Mouse (Mus musculus) monocyte, adult 5-6 weeks (primary cell): ENCODE measurements around the gene Rasgef1c. TPM values are rescaled to one million over a fixed set of nuclear protein-coding genes. Genes with fewer than 3 reads are reported as not detected.

Experiments
- ATAC-seq: fragments of 153-309, 156-312 bp; replicated peaks from 2 replicates; pipeline ENCODE4 v1.8.0; 2017; ENCODE audit warnings: mild to moderate bottlenecking; ENCODE audit not compliant: low TSS enrichment, insufficient number of reproducible peaks, severe bottlenecking, poor library complexity, low FRiP score
- total RNA-seq: library from RNA; stranded (forward); fragments of 200-1000, 200-491, 200-594 nt; gene quantifications from 3 replicates; pipeline ENCODE4 v1.2.3, GENCODE M21; 2017

Rasgef1c gene
- total RNA-seq: 0.29 to 0.96 TPM in 2 of 3 replicates, not detected in the other

DNA sequence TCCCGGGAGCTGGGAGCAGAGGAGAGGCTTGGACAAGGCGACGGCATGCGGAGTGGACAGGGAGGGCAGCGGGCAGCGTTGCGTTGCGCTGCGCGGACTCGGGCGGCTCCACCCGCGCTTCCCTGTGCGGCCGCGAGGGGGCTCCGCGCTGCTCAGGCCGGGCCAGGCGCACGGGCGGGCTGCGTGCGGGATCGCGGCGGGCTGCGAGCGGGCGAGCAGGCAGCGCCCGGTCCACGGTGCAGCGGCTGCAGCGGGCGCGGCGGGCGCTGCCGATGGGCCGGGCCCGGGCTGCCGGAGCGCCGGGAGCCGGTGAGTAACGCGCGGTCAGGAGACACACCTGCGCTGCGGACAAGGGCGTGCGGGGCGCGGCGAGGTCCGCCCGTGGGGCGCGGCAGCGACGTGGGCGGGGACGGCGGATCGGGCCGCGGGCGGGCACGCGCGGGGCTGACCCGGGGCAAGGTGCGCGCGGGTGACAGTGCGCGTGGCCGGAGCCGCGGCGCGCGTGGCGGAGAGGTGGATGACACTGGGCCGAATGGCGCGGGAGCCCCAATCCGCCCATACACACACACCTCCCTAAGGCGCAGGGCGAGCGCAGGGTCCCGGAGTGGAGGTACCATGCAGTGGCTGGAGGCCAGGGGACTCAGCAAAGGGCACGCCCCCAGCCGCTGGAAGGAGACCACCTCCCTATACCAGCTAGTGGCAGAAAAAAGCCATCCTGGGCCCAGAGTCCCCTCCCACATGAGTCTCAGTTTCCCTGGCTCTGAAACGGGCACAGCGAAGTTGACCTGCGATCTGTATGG lies at the start of gene Rasgef1c:
Rasgef1c (plus strand) TSS at position 177 of the 800 bp plus-strand sequence.
- no peak; the same call in 1 of the 2 replicates for ATAC-seq

DNA sequence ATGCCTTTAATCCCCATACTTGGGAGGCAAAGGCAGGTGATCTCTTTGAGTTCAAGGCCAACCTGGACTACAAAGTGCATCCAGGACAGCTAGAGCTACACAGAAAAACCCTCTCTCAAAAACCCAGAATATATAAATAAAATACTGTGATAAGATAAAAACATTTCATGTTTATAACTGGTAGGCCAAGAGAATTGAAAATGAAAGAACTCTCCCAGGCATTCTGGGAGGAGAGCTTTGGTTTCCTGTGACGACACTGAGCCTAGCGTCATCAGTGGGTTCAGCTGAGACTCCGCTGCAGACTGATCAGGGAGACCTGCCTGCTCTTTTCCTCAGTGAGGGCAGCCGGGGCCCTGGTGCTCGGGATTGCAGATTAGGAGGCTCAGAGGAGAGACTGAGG lies 46.5 kb upstream of the Rasgef1c start:
- ATAC-seq: 0 out of 2 replicates have a peak, but pooled peaks have one; percentile 63

DNA sequence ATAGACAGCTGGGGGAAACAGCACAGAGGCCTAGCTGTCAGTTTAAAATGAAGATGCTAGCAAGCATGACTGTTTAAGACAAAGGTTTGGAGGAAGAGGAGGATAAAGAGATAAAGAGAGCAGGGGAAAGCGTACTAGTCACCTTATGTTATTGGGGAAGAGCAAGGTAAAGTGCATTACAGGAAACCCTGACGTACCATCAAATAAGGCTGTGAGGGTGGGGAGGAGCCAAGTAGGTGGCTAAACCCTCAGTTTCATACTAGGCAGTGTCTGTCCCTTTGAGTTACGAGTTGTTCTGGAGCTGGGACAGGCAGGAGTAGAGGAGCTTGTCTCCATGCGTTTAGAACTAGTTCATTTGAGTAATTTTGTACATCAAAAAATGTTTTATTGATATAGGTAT lies 40.5 kb upstream of the Rasgef1c start:
- ATAC-seq: no peak

DNA sequence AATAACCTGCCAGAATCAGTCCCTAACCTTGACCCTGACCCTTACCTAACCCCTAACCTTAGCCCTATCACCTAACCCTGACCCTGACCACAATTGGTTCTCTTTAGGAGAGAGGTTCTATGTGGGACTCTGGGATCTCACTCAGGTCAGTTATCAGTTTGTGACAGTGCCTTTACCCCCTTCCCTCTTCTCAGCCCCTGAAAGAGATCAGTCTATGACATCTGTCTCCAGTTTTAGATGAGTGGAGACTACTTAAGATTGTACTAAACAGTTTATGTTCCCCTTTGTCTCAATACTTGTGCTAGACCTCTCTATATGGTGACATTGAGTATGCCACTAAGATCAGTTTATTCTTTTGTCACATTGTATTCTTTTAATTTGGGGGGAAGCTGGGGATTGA lies 37.7 kb upstream of the Rasgef1c start:
- no peak for ATAC-seq

- no peak for ATAC-seq
Measured at GRCm38 (mm10) chr11:49867320-49867719, 34.3 kb upstream of the Rasgef1c start.

GRCm38 (mm10) chr11:49869762-49870161 lies 31.9 kb upstream of the Rasgef1c start:
- 0 out of 2 replicates have a peak, but pooled peaks have one; percentile 61 for ATAC-seq

DNA sequence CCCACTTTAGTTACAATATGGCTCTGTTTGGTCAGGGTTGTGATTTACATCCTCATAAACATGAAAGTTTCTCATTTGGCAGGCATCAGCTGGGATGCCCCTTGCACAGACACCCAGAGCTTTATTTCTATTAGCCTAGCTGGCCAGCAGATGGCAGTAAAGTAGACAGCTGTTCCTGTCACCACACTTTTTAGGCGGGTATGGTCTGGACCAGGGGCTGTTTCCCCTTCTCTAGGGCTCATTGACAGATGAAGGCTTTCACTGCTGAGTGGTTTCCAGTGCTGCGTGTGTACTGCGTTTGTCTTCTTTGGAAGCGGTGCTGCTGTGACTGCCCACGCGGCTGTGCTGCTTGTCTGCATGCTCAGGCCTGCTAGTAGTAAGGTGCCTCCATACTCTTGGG lies 29.7 kb upstream of the Rasgef1c start:
- ATAC-seq: 0 out of 2 replicates have a peak, but pooled peaks have one; percentile 21

DNA sequence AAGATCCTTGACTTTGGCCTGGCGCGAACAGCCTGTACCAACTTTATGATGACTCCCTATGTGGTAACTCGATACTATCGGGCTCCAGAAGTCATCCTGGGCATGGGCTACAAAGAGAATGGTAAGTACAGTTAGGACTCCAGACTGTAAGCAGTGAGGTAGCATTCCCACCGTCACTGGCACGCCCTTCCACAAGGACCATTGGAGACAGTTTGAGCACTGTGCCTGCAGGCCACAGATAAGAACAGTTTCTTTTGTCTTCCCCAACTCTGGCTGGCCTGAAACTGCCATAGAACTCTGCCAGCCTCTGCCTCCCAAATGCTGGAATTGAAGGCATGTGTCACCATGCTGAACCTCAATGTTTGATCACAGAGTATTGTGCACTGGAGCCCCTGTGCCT lies 28.9 kb upstream of the Rasgef1c start:
- no peak for ATAC-seq

DNA sequence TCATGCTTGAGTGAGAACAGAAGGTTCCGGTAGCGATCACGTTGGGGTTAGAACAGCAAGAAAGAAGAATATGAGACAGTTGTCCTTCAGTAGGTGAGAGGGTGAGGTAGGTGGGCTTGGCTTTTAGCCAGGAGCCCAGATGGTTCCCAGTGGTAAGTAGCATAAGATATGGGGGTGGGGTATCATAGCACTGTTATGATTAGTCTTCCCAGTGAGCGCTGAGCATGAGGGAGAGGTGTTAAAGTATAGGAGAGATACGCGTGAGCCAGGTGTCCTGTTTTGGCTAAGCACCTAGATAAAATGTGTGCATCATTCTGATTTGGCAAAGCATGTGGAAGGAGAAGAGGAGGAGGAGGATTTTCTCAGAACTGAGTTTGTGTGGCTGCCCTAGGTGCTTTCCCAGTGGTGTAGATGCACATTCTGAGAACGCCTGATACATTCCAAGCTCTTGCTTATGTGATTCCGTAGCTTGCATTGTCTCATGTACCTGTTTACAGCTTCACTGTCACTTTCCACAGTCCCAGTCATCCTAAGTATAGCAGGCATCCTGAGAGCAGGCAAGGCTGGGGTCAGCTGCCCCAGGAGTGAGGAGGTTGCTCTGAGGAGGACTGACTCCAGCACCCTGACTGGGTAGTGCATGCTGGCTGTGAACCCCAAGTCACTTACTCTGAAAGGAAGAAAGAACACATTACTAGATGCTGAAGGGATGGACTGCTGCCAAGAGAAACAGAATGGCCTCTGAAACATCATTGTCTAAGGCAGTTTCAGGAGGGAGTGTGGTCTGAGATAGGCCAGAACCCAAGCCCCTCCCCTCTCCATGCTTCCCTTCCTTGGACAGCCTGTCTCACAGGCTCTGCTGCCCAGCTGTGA lies 24.5 kb upstream of the Rasgef1c start:
- no peak for ATAC-seq

DNA sequence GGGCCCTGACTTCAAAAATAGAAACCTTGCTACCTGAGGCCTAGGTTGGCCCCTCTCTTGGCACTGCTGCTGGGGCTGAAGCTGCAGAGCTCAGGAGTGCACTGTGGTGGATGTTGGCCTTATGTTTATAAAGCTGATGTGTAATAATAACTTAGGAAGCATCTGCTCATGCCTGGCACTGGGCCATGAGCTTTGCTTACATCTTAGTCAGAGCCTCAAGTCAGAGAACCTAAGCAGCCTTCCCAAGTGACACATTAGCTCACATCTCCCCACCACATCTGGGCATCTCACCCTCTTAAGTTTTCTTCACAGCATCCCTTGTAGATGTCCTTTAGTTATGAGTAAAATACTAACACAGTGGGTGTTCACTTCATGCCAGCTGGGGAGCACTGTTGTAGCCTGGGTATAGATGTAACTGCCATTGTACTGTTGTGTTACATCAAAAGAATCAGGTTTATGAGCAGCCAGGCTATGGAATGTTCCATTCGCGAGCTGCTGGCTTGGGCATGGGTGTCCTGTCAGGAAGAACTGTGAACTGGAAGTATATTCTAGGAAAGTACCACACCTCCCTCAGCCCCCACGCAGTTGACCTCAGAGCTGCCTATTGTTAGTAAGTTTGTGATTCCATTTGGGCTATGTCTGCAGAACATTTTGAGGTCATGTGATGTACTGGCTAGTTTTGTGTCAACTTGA lies 21.5 kb upstream of the Rasgef1c start:
- ATAC-seq: no peak

DNA sequence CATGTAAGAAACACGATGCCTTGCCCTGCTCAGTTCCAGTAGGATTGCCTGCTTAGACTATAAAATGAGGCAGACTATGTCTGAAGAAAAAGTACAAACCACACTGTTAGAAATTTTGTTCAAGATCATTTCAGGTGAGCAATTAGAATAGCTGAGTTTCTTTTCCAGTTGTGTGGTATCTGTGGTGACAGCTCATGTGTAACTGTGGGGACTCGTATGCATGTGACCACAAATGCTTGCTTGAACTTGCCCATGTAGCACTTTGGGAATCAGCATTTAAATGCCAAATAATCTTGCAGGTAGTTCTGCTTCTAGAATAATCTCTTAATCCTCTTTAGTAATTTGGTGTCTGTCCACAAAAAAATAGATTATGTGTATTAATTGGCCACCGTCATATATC lies 18.2 kb upstream of the Rasgef1c start:
- ATAC-seq: no peak

DNA sequence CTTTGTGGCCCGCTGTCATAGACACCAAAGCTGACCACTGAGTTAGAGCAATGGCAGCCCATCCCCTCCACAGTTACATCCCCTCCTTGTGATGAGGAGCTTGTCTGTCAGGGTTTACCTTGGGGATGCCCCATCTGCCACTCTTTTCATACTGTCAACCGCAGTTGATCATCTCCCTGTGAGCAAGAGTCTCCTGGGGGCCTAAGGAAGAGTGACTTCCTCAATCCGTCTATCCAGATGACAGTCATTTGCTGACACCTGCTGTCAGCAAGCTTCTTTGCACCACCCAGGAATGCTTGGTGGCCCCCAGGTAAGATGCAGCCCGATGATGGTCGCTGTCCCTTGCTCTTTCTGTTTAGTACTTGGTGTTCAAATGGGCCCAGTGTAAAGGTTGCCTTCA lies 13.2 kb upstream of the Rasgef1c start:
- no peak for ATAC-seq

DNA sequence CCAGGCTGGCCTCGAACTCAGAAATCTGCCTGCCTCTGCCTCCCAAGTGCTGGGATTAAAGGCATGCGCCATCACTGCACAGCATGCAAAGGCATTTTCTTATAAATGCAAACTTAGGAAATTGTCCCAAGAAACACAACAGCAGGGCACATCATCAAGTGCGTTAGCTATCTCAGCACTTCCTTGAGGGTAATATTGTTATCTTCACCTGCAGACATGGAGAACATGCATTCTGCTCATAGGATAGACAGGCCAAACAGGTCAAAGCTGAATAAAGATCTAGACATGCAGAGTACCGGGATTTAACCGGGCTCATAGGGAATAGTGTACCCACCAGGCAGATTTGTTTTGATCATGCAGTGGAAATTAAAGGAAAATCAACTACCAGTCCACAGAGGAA lies 9.6 kb upstream of the Rasgef1c start:
- ATAC-seq: no peak

DNA sequence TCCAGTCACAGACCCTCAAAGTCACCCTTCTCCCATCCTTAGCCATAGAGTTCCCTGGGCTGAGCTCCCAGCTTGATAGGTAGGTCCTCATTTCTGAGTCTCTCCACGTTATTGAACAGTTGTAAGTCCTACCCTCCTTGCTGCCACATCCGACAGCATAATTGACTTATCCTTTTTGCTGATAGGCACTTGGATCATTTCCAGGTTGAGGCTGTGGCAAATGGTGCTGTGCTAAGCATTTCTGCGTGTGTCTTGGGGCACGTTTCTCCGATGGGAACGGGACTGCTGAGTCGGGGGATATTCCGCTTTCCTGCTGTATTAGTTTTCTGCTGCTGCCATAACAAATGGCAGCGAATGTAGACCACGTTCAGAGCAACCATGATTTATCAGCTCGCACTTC lies 7.8 kb upstream of the Rasgef1c start:
- ATAC-seq: no peak

- no peak for ATAC-seq
Measured at GRCm38 (mm10) chr11:49895966-49896590, 5.6 kb upstream of the Rasgef1c start.

DNA sequence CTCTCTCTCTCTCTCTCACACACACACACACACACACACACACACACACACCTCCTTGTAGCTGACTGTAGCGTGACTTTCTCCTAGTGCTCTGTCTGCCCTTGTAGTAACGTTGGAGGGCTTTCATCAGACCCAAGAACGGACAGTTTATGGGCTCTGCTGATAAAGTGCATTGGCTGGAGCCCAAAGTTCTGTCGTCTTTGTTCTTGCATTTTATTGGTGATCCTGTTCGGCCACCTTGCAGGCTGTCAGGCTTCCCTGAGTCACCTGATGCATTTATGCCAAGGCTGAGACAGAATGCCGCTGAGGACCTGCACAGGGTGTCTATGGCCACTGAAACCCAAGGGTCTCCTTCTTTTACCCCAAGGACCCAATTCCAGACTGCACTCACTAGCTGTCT lies 1.6 kb upstream of the Rasgef1c start:
- ATAC-seq: no peak

DNA sequence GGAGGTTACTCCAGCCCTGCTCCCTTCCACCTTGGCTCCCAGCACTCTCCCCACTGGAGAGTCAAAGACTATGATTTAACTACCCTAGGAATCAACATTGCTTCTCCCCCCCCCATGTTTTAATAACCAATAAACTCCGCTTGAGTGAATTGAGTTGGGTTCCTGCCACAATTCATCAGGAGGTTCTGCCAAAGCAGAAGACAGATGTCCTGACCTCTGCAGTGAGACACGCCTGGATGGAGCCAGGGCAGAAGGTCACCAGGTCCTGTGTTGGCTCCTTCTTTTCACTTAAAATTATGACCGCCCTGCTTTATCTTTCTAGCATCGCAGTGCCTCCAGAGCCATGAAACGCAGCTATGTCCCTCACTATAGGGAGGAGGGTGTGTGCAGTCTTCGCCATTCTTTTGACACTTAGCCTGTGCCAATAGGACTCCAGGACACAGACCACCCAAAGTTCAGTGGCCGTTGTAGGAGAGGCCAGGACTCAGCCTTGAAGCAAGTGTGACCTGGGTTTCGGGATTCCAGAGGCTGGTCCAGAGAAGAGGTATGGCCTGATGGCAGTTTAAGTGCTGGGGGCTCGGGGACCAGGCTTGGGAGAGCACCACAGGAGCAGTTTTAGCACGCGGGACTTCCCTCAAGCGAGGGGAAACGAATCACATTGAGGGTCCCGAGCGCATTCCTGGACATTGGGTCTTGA lies 525 bp upstream of the Rasgef1c start:
- no peak for ATAC-seq

- ATAC-seq: peak; percentile 66; the same call in 1 of the 2 replicates
Measured at GRCm38 (mm10) chr11:49903333-49903732, 1.7 kb downstream of the Rasgef1c start.
